Mouse (Mus musculus) B cell, adult (primary cell): ENCODE results near the gene Cpne1. TPM values are rescaled to one million over a fixed set of nuclear protein-coding genes. Genes with fewer than 3 reads are reported as not detected.

Experiments
- total RNA-seq: library from RNA; stranded (reverse); gene quantifications from 4 replicates; pipeline ENCODE4 v1.2.4, GENCODE M21; 2023; ENCODE audit not compliant: inconsistent age

Cpne1 gene
- total RNA-seq = 67.7 to 73.9 TPM (median 69.2 TPM) in 4 replicates

DNA sequence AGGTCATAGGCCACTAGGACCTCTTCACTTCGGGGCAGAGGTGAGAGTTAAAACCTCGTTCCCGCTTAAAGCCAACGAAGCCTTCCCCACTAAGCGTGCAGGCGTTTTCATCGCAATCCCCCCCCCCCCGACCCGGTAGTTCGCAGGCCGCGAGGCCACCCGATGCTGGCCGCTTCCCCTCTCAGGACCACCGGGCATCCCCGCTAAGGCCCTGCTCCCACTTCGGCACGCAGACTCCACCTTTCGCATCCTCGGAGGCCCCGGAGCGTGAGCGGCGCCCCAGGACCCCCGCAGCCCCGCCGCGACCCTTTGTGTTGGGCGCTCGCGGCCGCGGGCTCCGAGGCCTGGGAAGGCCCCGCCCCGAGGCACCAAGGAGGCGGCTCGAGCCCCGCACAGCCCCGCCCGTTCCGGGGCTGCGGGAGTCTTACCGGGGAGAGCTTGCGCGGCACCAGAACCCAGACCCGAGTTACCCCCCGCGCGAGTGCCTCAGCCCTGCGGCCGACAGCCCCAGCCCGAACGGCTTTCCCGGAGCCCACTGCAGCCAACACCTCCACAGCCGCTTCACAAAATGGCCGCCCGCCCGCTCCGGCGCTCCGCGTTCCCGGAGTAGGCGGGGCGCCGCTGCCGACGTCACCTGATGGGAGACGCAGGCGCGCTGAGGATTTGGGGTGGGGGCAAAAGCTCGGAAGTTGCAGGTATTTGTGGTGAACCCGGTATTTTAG is at the start of gene Cpne1, which contains the start of gene Rbm12:
Cpne1 (minus strand) TSS at position 608 of the 722 bp plus-strand sequence.
Rbm12 (minus strand) TSS at position 621 of the 722 bp plus-strand sequence.

DNA sequence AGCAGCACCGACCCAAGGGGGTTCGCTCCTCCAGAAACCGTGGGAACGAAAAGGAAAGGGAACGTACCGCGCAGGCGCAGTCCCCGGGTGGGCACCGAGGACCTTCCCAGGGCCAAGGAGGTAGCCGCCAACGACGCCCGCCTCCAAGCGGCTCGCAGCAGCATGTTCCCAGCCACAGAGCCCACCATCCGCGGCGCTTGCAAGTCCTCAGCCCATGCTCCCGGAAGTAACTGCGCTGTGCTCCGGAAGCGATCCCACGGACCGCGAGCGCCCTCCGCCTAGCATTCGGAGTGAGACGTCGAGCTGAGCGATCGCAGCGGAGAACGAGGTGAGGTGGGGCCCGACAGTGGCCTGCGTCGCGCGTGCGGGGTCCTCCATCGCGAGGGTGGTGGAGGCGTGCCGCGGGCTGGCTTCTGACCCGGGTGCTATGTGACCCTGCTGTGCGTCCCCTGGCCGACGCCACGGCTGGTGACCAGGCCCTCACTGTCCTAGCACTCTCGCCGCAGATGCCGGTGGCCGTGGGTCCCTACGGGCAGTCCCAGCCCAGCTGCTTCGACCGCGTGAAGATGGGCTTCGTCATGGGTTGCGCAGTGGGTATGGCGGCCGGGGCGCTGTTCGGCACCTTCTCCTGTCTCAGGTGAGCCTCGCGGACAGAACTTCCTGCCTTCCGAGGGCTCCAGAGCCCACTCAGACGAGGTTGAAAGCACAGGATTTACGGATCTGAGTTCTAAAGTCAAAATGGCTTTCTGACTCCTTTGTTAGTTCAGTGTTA is 32.4 kb upstream of the Cpne1 start, which contains the start of the genes Romo1 and Nfs1:
Romo1 (plus strand) TSS at position 87 of the 772 bp plus-strand sequence.
Nfs1 (minus strand) TSS at position 234 of the 772 bp plus-strand sequence.

DNA sequence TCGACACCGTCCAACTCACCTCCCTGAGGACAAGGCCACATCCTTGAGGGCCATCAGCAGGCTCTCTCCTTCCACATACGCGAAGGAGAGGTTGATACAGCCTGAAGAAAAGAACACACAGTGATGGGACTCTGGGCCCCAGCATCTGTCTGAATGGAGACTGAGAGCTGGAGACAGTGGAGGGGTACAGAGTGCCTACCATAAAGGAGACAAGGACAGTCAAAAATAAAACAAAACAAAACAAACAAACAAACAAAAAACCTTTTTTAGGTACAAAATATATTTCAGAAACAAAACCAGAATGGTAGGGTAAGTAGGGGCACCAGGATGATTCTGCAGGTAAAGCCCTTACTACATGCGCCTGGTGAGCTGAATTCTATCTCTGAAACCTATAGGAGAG is 15.2 kb upstream of the Cpne1 start, which contains the start of gene Gm28036:
Gm28036 (minus strand) TSS at position 101 of the 400 bp plus-strand sequence.

DNA sequence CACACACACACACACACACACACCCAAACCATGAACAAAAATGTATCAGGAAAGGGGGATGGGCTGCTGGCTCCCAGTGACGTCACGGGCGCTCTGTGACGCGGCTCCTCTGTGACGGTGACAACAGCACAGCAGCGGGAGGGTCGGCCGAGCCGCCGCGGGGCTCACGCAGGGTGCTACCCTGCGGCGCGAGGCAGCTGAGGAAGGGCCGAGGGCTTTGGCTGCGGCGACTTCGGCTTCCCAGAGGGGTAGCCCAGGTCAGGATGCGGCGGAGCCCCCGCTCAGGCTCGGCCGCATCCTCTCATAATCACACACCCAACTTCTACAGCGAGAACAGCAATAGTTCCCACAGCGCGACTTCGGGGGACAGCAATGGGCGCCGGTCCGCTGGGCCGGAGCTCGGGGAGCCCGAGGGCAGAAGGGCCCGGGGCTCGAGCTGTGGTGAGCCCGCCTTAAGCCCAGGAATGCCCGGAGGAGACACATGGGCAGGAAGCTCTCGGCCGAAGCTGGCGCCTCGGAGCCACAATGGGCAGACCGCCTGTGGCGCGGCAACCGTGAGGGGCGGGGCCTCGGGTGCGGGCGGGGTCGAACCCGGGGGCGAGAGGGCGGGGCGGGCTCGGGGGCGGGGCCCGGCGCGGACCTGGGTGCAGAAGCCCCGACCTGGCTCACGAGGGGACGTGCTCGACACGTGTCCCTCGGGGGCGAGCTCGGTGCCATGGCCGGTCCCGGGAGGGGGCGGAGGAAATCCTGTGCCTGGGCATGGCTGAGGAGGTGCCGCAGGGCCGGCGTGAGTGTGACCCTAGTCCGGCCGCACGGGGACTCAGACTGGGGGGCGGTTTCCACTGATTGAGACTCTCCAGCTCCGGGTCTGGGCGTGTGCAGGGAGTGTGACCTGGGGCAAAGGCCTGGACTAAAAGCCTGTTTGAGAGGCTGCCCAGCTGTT is 46.4 kb downstream of the Cpne1 start, which contains the start of gene Spag4:
Spag4 (plus strand) TSS at position 77 of the 943 bp plus-strand sequence.

DNA sequence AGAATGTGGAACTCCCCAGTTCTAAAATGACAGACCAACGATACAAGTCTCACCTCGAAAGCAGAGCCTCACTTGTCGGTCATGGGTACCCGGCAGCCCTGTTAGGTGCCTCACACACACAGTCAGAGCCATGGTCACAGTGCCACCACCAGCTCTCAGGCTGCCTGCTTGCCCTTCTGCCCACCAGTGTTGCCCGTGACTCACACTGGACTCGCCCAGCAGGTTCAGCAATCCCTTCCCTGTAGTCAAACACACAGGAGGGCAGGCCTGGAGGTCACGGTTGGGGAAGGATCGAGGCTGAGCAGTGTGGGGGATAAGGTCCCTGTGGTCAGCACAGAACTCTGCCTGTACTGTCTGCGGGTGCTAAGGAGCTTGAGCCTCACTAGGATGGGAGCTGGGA is 58.9 kb downstream of the Cpne1 start, which contains the start of gene Fer1l4:
Fer1l4 (minus strand) TSS at position 132 of the 400 bp plus-strand sequence.

Other genes starting within 250 kb of the Cpne1 start
- 27.6 to 43.5 TPM (median 29.5 TPM) in 4 replicates for gene Uqcc1, start 181.7 kb downstream of the Cpne1 start, total RNA-seq
- not detected in 4 replicates for gene Gm15557, start 171.2 kb downstream of the Cpne1 start, total RNA-seq
- gene Gdf5, start 166.6 kb downstream of the Cpne1 start, total RNA-seq = not detected in 4 replicates
- gene Cep250, start 155.5 kb downstream of the Cpne1 start, total RNA-seq = 58.5 to 67.9 TPM (median 59.6 TPM) in 4 replicates
- gene 6430550D23Rik, start 104.0 kb downstream of the Cpne1 start, total RNA-seq = 1.2 to 4.4 TPM (median 2.7 TPM) in 4 replicates
- gene Ergic3, start 103.9 kb downstream of the Cpne1 start, total RNA-seq = 76.6 to 107 TPM (median 94.4 TPM) in 4 replicates
- gene Fer1l4, start 59.0 kb downstream of the Cpne1 start, total RNA-seq = not detected in 4 replicates
- 4.1 to 6.1 TPM (median 5.5 TPM) in 4 replicates for gene Spag4, start 46.8 kb downstream of the Cpne1 start, total RNA-seq
- gene Rbm12, start within 50 bp of the Cpne1 start, total RNA-seq = 32.6 to 46.3 TPM (median 39.9 TPM) in 4 replicates
- 22.4 to 30.4 TPM (median 27.6 TPM) in 4 replicates for gene Gm28036, start 15.1 kb upstream of the Cpne1 start, total RNA-seq
- 64.5 to 98.8 TPM (median 79.6 TPM) in 4 replicates for gene Romo1, start 32.1 kb upstream of the Cpne1 start, total RNA-seq
- 27.9 to 40.3 TPM (median 31.3 TPM) in 4 replicates for gene Nfs1, start 32.2 kb upstream of the Cpne1 start, total RNA-seq
- gene Rbm39, start 68.3 kb upstream of the Cpne1 start, total RNA-seq = 1,825 to 2,022 TPM (median 1,985 TPM) in 4 replicates
- 55.5 to 89.6 TPM (median 69.9 TPM) in 4 replicates for gene Phf20, start 84.5 kb upstream of the Cpne1 start, total RNA-seq
- gene Cnbd2, start 200.3 kb upstream of the Cpne1 start, total RNA-seq = 5.8 to 14.2 TPM (median 10.8 TPM) in 4 replicates
- gene Scand1, start 200.7 kb upstream of the Cpne1 start, total RNA-seq = 123 to 151 TPM (median 142 TPM) in 4 replicates